Mouse (Mus musculus) embryo, embryonic 11.5 days (tissue): ENCODE measurements at regions not wholly inside any gene's neighbourhood (a gene's known extent, or its start where the extent isn't known, plus 50 kb on each side); places are given as distances from the start of the nearest gene placed in this dataset.

ENCODE experiments used
- DNase-seq: peaks from one replicate; pipeline ENCODE4 v3.0.0-alpha.2; 2012; ENCODE audit warnings: low read depth, low spot score

- no peak for DNase-seq
These were observed 65.9 kb upstream of the Ttc29 start for GRCm38 (mm10) chr8:78147170-78147569.

- no peak for DNase-seq
These were observed 65.1 kb upstream of the Ttc29 start for GRCm38 (mm10) chr8:78148006-78148405.

GRCm38 (mm10) chr8:78154873-78155272 is 58.2 kb upstream of the Ttc29 start:
- DNase-seq: no peak

GRCm38 (mm10) chr8:78162046-78162445 is 51.1 kb upstream of the Ttc29 start:
- DNase-seq: no peak

- DNase-seq: no peak
These were observed 50.2 kb upstream of the Ttc29 start for GRCm38 (mm10) chr8:78162763-78163508.
